Mouse (Mus musculus): ENCODE measurements around the gene Pin1.
"Not testable (repeated sequence)": the region's sequence is repeated elsewhere in the genome, so short reads cannot be mapped to it uniquely, and the experiment has no call there.

Gene Pin1

DNA sequence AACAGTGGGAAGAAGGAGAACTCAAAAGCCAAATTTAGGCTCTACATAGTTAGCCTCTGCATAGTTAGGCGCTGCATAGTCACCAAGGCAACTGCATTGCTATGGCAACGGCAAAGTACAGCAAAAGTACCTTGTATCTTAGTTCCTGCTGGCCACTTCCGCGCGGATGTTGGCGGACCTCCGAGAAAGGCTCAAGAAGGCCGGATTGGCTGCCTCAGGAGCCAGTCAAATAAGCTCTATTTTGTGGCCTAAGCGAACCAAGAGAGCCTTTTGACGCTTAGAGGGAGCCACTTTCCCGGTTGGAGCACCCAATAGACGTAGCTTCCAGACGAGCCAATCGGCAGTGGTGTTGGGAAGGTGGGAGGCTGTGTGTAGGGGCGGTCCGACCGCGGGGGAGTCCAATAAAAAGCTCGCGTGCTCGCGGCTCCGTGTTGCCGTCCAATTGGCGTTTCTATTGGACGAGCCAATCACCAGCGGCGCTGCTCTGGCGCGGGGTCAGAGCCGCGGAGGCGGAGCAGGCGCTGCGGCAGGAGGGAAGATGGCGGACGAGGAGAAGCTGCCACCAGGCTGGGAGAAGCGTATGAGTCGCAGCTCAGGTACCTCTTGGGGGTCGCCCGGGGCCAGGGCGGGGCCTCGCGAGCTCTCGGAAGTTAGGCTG, at the start of gene Pin1:
Gene Pin1 (plus strand): TSS at position 494 of the 658 bp plus-strand sequence.
- DNase-seq (ENCODE audit: low spot score) = peak; percentile 100

- DNase-seq (ENCODE audit: low spot score) = no peak
These were observed 45.6 kb upstream of the Pin1 start for GRCm38 (mm10) chr9:20606269-20606668.

DNA sequence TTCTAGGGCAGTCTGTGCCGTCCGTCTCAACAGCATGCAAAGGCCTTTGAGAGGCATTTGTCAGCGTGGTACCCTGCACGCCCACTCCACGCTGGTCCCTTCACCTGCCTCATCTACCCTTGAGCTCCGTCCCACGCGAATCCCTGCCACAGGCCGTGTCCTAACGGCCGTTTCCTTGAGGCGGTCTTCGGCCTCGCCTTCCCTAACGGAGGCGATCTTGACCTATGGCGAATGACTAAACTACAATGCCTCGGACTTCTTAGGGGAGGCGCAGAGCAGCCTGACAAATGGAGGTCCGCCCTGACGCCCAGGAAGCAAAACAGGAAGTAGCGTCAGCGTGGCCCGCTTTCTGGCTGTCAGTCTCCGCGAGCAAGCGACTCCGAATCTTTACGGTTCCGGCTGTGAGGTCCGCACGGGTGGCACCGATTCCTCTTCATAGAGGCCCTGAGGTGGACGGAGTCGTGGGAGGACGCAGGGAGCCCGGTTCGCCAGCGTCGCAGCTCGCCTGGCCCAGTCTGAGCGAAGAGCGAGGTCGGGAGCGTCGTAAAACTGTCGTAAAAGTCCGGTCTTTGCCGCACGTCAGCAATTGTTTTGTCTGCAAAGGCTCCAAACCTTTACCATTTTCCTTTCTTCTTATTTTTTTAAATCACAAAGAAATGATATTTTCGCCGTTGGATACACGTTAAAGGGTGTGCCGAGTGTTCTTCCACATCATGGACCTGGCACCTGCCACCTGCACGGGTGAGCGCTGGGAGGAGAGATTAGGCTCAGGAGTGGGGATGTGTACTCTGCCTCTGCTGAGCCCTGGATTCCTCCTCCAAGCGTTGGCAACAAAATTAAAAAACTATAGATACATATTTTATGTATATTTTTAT, 44.6 kb upstream of the Pin1 start:
- peak; percentile 87 for DNase-seq (ENCODE audit: low spot score)

DNA sequence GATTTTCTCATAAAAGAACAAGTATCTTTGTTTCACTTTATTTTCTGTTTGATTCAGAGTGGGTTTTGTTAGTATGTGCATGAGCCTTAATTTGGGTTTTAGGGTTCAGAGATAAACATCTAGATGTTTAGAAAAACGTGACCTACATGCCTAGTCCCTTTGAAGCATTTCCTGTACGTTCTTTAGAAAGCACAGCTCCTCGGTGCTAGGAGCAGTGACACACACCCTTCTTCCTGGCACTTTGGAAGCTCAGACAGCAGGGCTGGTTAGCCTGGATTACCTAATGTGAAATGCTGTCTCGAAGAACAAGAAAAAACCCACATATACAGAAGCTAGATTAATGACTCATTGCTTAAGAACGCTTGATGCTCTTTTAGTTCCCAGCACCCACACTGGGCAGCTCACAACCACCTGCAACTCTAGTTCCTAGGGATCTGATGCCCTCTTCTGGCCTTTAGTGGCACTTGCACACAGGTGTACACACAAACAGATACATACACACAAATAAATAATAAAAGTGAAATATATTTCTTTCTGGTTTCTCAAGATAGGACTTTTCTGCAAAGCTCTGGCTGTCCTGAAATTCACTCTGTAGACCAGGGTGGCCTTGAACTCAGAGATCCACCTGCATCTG, 41.9 kb upstream of the Pin1 start:
- no peak for DNase-seq (ENCODE audit: low spot score)

GRCm38 (mm10) chr9:20611976-20612375, 39.9 kb upstream of the Pin1 start:
- DNase-seq (ENCODE audit: low spot score) = no peak

DNA sequence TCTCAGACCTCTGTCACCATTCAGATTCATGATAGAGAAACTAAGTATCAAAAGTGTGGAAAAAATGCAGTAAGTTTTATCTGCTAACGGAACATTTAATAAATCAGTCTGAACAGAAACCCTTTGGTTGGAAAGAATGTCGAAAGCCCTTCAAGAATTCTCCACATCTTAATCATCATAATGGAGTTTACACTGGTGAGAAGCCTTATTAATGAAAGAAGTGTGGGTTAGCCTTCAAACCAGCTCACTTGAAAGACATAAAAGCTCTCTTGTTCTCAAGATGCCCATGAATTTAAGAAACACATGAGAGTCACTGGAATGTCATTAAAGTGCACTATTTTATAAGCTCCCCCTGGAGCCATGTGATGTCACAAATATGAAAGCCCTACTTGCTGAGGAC, 35.2 kb upstream of the Pin1 start:
- no peak for DNase-seq (ENCODE audit: low spot score)

GRCm38 (mm10) chr9:20631332-20631731, 20.6 kb upstream of the Pin1 start:
- no peak for DNase-seq (ENCODE audit: low spot score)

- not testable (repeated sequence) for DNase-seq (ENCODE audit: low spot score)
These were observed 16.2 kb upstream of the Pin1 start for GRCm38 (mm10) chr9:20635676-20636075.

- no peak for DNase-seq (ENCODE audit: low spot score)
These were observed 15.6 kb upstream of the Pin1 start for GRCm38 (mm10) chr9:20636256-20636655.

DNA sequence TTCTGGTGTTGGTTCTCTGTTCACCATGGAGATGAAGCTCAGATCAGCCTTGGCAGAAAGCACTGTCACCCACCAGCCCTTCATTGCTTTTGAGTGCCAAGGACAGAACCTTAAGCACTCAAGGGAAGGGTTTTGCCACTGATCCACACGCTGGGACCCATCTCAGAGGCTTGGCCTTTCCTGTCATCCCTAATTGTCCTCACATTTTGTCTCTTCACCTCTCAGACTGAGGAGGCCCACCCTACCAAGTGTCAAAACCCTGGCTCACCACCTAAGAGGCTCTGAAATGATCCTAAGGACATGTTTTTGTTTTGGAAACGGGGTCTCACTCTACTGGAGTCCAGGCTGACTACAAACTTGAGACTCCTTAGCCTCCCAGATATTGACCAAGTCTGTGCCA, 15.1 kb upstream of the Pin1 start:
- DNase-seq (ENCODE audit: low spot score) = no peak

DNA sequence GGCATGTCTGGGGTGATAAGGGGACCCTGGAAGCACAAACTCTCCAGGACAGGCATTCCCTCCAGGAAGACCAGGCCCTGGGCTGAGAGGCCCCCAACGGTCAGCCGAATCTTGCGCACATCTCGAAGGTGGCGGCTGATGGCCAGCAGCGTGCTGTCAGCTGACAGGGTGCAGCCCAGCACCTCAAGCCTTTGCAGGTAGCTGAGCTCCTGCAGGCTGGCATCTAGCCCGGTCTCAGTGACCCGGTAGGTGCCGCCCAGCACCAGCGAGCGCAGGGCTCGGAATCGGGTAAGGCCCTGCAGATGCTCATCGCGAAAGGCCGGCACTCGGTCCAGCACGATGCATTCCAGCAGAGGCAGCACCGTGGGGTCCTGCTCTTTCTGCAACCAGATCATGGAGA, 13.3 kb upstream of the Pin1 start:
- DNase-seq (ENCODE audit: low spot score) = no peak

- no peak for DNase-seq (ENCODE audit: low spot score)
These were observed 12.4 kb upstream of the Pin1 start for GRCm38 (mm10) chr9:20639486-20639885.

GRCm38 (mm10) chr9:20641501-20641900, 10.4 kb upstream of the Pin1 start:
- DNase-seq (ENCODE audit: low spot score) = no peak

DNA sequence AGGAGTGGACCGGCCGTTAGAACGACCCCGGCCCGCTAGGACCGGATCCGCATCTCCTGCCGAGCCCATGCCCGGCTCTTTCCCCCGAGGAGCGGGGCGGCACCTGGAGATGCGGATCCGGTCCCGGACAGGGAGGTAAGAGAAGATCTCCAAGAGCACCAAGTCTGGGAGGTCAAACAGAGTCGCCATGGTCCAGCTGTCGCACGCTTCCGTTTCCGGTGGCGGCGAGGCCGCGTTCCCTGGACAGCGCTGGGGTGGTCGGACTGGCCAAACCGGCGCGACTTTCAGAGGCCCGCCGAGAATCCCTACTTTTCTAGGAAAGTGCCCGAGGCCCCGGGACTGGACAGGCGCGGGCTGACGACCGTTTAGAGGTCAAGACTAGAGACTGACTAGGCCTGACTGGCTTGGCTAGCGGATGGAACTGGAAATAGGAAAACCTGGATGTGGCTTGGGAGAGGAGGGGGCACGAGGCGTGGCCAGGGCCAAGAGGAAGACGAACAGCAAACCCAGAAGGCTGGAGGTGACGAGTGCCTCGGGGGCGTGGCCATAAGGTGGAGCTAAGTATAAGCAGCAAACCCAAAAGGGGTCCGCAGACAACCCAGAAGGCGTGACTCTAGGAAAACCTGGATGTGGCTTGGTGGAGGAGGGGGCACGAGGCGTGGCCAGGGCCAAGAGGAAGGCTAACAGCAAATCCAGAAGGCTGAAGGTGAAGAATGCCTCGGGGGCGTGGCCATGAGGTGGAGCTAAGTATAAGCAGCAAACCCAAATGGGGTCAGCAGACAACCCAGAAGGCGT, 9.6 kb upstream of the Pin1 start, which contains the start of gene Ubl5:
Gene Ubl5 (plus strand): TSS at position 778 of the 795 bp plus-strand sequence.
- DNase-seq (ENCODE audit: low spot score) = peak; percentile 90

- DNase-seq (ENCODE audit: low spot score) = peak; percentile 86
These were observed 8.9 kb upstream of the Pin1 start for GRCm38 (mm10) chr9:20642896-20643466.

GRCm38 (mm10) chr9:20643781-20644180, 8.1 kb upstream of the Pin1 start:
- no peak for DNase-seq (ENCODE audit: low spot score)

- peak; percentile 80 for DNase-seq (ENCODE audit: low spot score)
These were observed 7.4 kb upstream of the Pin1 start, which contains the start of gene Fbxl12 for GRCm38 (mm10) chr9:20644360-20645081. Gene Fbxl12, minus strand, starts transcription at chr9:20644767.

- DNase-seq (ENCODE audit: low spot score) = no peak
These were observed 6.8 kb upstream of the Pin1 start for GRCm38 (mm10) chr9:20645121-20645520.

DNA sequence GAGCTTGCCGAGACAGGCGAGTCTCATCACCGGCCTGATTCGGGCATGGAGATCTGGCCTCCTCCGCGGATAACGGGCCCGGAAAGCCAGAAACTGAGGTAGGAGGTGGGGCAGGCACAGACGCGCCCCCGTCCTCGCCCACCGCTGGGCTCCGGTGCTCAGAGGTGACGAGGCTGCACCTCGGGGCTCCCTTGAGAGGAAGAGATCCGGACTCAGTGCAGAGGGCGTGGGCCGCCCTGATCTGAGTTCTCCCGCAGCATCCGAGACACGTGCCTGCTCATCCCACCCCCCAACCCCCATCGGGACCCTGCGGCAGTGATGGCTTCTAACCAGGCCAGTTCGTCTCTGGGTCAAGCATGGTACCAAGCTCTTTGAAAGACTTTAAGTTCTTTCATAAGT, 364 bp downstream of the Pin1 start:
- no peak for DNase-seq (ENCODE audit: low spot score)

DNA sequence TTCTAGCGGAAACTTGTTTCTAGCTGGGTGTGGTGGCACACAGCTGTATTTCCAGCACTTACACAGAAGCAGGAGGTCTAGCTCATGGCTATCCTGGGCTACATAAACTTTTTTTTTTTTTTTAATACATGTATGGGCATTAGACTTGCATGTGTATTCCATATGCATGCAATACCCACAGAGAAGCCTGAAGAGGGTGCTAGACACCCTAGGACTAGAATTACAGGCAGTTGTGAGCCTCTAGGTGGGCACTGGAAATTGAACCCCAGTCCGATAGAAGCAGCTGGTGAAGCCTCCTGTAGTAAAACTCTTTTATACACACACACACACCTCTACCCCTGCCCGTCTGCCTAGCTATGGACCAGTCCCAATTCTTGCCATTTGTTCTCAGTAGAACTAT, 2.0 kb downstream of the Pin1 start:
- DNase-seq (ENCODE audit: low spot score) = no peak

GRCm38 (mm10) chr9:20657546-20657945, 5.7 kb downstream of the Pin1 start:
- DNase-seq (ENCODE audit: low spot score) = no peak

All from testis, postnatal 14 days (tissue).